Mouse (Mus musculus) limb, embryonic 14.5 days (tissue): Measurements from ENCODE around the gene Lgi4. TPM values are rescaled to one million over a fixed set of nuclear protein-coding genes. Genes with fewer than 3 reads are reported as not detected.

ENCODE experiments used
- ATAC-seq: fragments of 200-750 bp; cut with Nextera tagmentation; 2 replicates; pipeline ENCODE4 v1.8.0; 2017; ENCODE audit warnings: low read depth, moderate number of reproducible peaks, moderate TSS enrichment; ENCODE audit not compliant: low FRiP score
- DNase-seq: peaks from one replicate; pipeline ENCODE4 v3.0.0-alpha.2; 2015; ENCODE audit warnings: low spot score
- H3K27ac ChIP-seq: fragments of 300-500 bp; sonication (generic); replicated peaks from 2 replicates; pipeline ENCODE4 v1.5.1; 2014; ENCODE audit warnings: low read depth, mild to moderate bottlenecking, low read length, moderate library complexity, mixed read lengths
- H3K27me3 ChIP-seq: fragments of 300-500 bp; sonication (generic); 2 replicates; pipeline ENCODE4 v1.6.1; 2014; ENCODE audit warnings: low read length, mixed read lengths; ENCODE audit not compliant: control insufficient read depth, insufficient read depth
- H3K36me3 ChIP-seq: fragments of 300-500 bp; sonication (generic); 2 replicates; pipeline ENCODE4 v1.6.1; 2014; ENCODE audit warnings: mild to moderate bottlenecking, low read length, moderate library complexity, mixed read lengths; ENCODE audit not compliant: control insufficient read depth, insufficient read depth
- H3K4me1 ChIP-seq: fragments of 300-500 bp; sonication (generic); 2 replicates; pipeline ENCODE4 v1.6.1; 2014; ENCODE audit warnings: antibody characterized with exemption, low read length, mixed read lengths; ENCODE audit not compliant: control insufficient read depth, insufficient read depth
- H3K4me2 ChIP-seq: fragments of 300-500 bp; sonication (generic); replicated peaks from 2 replicates; pipeline ENCODE4 v1.6.1; 2014; ENCODE audit warnings: low read depth, mild to moderate bottlenecking, low read length, moderate library complexity; ENCODE audit not compliant: severe bottlenecking
- H3K4me3 ChIP-seq: fragments of 300-500 bp; sonication (generic); replicated peaks from 2 replicates; pipeline ENCODE4 v1.5.1; 2014; ENCODE audit warnings: low read length
- H3K9ac ChIP-seq: fragments of 300-500 bp; sonication (generic); 2 replicates; pipeline ENCODE4 v1.6.1; 2014; ENCODE audit warnings: mild to moderate bottlenecking, low read depth, low read length, moderate library complexity; ENCODE audit not compliant: severe bottlenecking
- H3K9me3 ChIP-seq: fragments of 300-500 bp; sonication (generic); 2 replicates; pipeline ENCODE4 v1.6.1; 2016; ENCODE audit warnings: low read length; ENCODE audit not compliant: control insufficient read depth
- POLR2A ChIP-seq: fragments of 200-500 bp; IDR thresholded peaks from 2 replicates; pipeline ENCODE4 v1.8.0; 2012; ENCODE audit warnings: inconsistent platforms, mild to moderate bottlenecking, moderate library complexity, borderline replicate concordance; ENCODE audit not compliant: insufficient read depth, insufficient read length; ENCODE audit errors: extremely low read depth
- WGBS: fragments of 180-500 bp; shearing (Covaris S2); extraction: QIAGEN DNeasy Blood & Tissue Kit; methylation state at CpG from one replicate; pipeline ENCODE4 v1.1.7; 2014; 5-methylcytosine and 5-hydroxymethylcytosine counted together
- polyA plus RNA-seq, 2 experiments: library from polyadenylated mRNA; depleted of rRNA in 1 of 2; stranded (reverse) in 1 of 2; unstranded in 1 of 2; fragments of >200 nt; fragmentation: Nextera tagmentation in 1 of 2; extraction: Ambion mirVana in 1 of 2; gene quantifications; 2 replicates each; pipeline versions ENCODE4 v1.2.1 to v1.2.3; 2012 to 2014

The Lgi4 gene
- polyA plus RNA-seq, 2 experiments: 1.1 to 2.0 TPM

GRCm38 (mm10) chr7:31096892-31097564, 37.9 kb downstream of the Lgi4 start:
- 68% methylated on average over 9 of the region's 9 CpGs for WGBS
- ATAC-seq (no peak), DNase-seq (no peak)
- no peak for TF ChIP-seq POLR2A
- Histone ChIP-seq H3K27me3 (no peaks in the 10 kb centered on the region), H3K4me3 (no peak overlapping the region), H3K36me3 (no peaks in the 10 kb centered on the region), H3K4me1 (no peaks in the 10 kb centered on the region), H3K9me3 (no peaks in the 10 kb centered on the region), H3K9ac (no peak overlapping the region), H3K27ac (no peak overlapping the region), H3K4me2 (no peak overlapping the region)

GRCm38 (mm10) chr7:31097583-31098248, 38.6 kb downstream of the Lgi4 start:
- peak overlapping the region; percentile 33; the same call in 1 of the 2 replicates for H3K27ac ChIP-seq
- TF ChIP-seq POLR2A: no peak
- no peaks in the 10 kb centered on the region for H3K4me1 ChIP-seq
- WGBS: 44% methylated on average over 20 of the region's 20 CpGs
- peak overlapping the region; percentile 44 for H3K4me2 ChIP-seq
- no peak overlapping the region for H3K9ac ChIP-seq
- no peaks in the 10 kb centered on the region for H3K9me3 ChIP-seq
- no peaks in the 10 kb centered on the region for H3K36me3 ChIP-seq
- H3K27me3 ChIP-seq: no peaks in the 10 kb centered on the region
- peak overlapping the region; percentile 18; the same call in 1 of the 2 replicates for H3K4me3 ChIP-seq
- DNase-seq (peak; percentile 96), ATAC-seq (peak; percentile 95)

- 80% methylated on average over 22 of the region's 22 CpGs for WGBS
- TF ChIP-seq POLR2A: no peak
- DNase-seq: no peak
Measured at GRCm38 (mm10) chr7:31098697-31099611, 39.8 kb downstream of the Lgi4 start.

GRCm38 (mm10) chr7:31099612-31099982, 40.5 kb downstream of the Lgi4 start:
- H3K36me3 ChIP-seq: no peaks in the 10 kb centered on the region
- no peak overlapping the region for H3K4me2 ChIP-seq
- H3K9ac ChIP-seq: no peak overlapping the region
- no peak for TF ChIP-seq POLR2A
- H3K4me3 ChIP-seq: no peak overlapping the region
- H3K9me3 ChIP-seq: no peaks in the 10 kb centered on the region
- ATAC-seq (no peak), DNase-seq (no peak)
- WGBS: 87% methylated on average over 6 of the region's 6 CpGs
- H3K4me1 ChIP-seq: no peaks in the 10 kb centered on the region
- H3K27me3 ChIP-seq: no peaks in the 10 kb centered on the region
- no peak overlapping the region for H3K27ac ChIP-seq

More at GRCm38 (mm10) chr7:31098697-31099611, 39.8 kb downstream of the Lgi4 start:
- ATAC-seq: no peak
- no peaks in the 10 kb centered on the region for H3K9me3 ChIP-seq
- no peak overlapping the region for H3K4me3 ChIP-seq
- no peaks in the 10 kb centered on the region for H3K27me3 ChIP-seq
- no peaks in the 10 kb centered on the region for H3K4me1 ChIP-seq
- H3K9ac ChIP-seq: no peak overlapping the region
- H3K4me2 ChIP-seq: no peak overlapping the region
- no peaks in the 10 kb centered on the region for H3K36me3 ChIP-seq
- no peak overlapping the region for H3K27ac ChIP-seq

- Histone ChIP-seq H3K4me1 (no peaks in the 10 kb centered on the region), H3K27ac (no peak overlapping the region), H3K4me2 (no peak overlapping the region), H3K9me3 (no peaks in the 10 kb centered on the region), H3K36me3 (no peaks in the 10 kb centered on the region), H3K9ac (no peak overlapping the region), H3K4me3 (no peak overlapping the region), H3K27me3 (no peaks in the 10 kb centered on the region)
- TF ChIP-seq POLR2A: no peak
- 84% methylated on average over 14 of the region's 14 CpGs for WGBS
- DNase-seq (no peak), ATAC-seq (no peak)
Measured at GRCm38 (mm10) chr7:31100786-31101185, 41.6 kb downstream of the Lgi4 start.
